Comparison of ENCODE assay signal across 13 mouse cellular contexts in genomic region chr2:120348120-120348519, GRCm38 (mm10). TPM values are rescaled to one million over a fixed set of nuclear protein-coding genes. Genes with fewer than 3 reads are reported as not detected.
DNase-seq lines count a peak whose midpoint lies in the region; ATAC-seq and TF ChIP-seq lines count a peak whose summit lies in the region.
"Had no signal": no experiment of that assay in that cellular context is flagged by ENCODE, and none has a peak within 500 bp of the region (broad histone marks: within the 10 kb centered on the region; RNA-seq: fewer than 3 reads in every experiment).

No protein-coding gene starts in this region.

- H3K27ac ChIP-seq in macrophage: peak overlapping the region; percentile 89
- no peak overlapping the region for H3K27ac ChIP-seq in midbrain, embryonic 10.5 days (replicated peaks)
- H3K27ac ChIP-seq in stomach, postnatal 0 days (replicated peaks): no peak overlapping the region
- H3K27ac ChIP-seq: embryonic facial prominence, embryonic 13.5 days; lung, embryonic 15.5 days had no signal

- no peak for TF ChIP-seq EP300 in stomach, postnatal 0 days (optimal IDR thresholded peaks at IDR 0.05)

- no peaks in the 10 kb centered on the region for H3K27me3 ChIP-seq in midbrain, embryonic 10.5 days (ENCODE audit: low read depth, poor library complexity, severe bottlenecking)
- no peaks in the 10 kb centered on the region for H3K27me3 ChIP-seq in stomach, postnatal 0 days (ENCODE audit: control insufficient read depth, insufficient read depth, low read length)
- H3K27me3 ChIP-seq: embryonic facial prominence, embryonic 13.5 days; lung, embryonic 15.5 days had no signal

- no peak for ATAC-seq in stomach, postnatal 0 days (ENCODE audit: low FRiP score, low TSS enrichment)

- H3K9ac ChIP-seq in stomach, postnatal 0 days (ENCODE audit: low read length): no peak overlapping the region
- H3K9ac ChIP-seq: embryonic facial prominence, embryonic 13.5 days; lung, embryonic 15.5 days had no signal

- H3K4me2 ChIP-seq in stomach, postnatal 0 days (replicated peaks; ENCODE audit: low read depth): no peak overlapping the region
- H3K4me2 ChIP-seq: embryonic facial prominence, embryonic 13.5 days; lung, embryonic 15.5 days had no signal

- H3K4me1 ChIP-seq in midbrain, embryonic 10.5 days: peaks cover 16% of the 10 kb centered on the region
- H3K4me1 ChIP-seq in stomach, postnatal 0 days (replicated peaks; ENCODE audit: control insufficient read depth, insufficient read depth): 0 out of 2 replicates have a peak, but pooled peaks cover 3% of the 10 kb centered on the region

- WGBS in macrophage (ENCODE audit: missing documents): 5% methylated on average over 9 of the region's 9 CpGs
- 84% methylated on average over 9 of the region's 9 CpGs for WGBS in midbrain, embryonic 10.5 days
- 81% methylated on average over 9 of the region's 9 CpGs for WGBS in stomach, postnatal 0 days

- no peak for TF ChIP-seq CTCF in stomach, postnatal 0 days (IDR thresholded peaks at IDR 0.05; ENCODE audit: low read depth)

- H3K4me3 ChIP-seq in macrophage (ENCODE audit: inconsistent target): no peak overlapping the region
- H3K4me3 ChIP-seq in midbrain, embryonic 10.5 days: no peak overlapping the region
- H3K4me3 ChIP-seq in stomach, postnatal 0 days (ENCODE audit: low read depth, low read length): no peak overlapping the region
- H3K4me3 ChIP-seq: embryonic facial prominence, embryonic 13.5 days; lung, embryonic 15.5 days had no signal

- no peaks in the 10 kb centered on the region for H3K9me3 ChIP-seq in midbrain, embryonic 10.5 days (replicated peaks)
- no peaks in the 10 kb centered on the region for H3K9me3 ChIP-seq in stomach, postnatal 0 days (ENCODE audit: control insufficient read depth, low read length)
- H3K9me3 ChIP-seq: embryonic facial prominence, embryonic 13.5 days; lung, embryonic 15.5 days had no signal

- peak; percentile 35 for DNase-seq in adrenal gland, postnatal 14 days
- no peak for DNase-seq in adrenal gland, adult 18-20 months (ENCODE audit: low spot score in 2 of 2)
- peak; percentile 19 for DNase-seq in T-cell, adult 2 months (ENCODE audit: low spot score)
- peak; percentile 42 for DNase-seq in kidney, adult 9 months
- DNase-seq in midbrain, embryonic 10.5 days (ENCODE audit: low spot score): no peak
- DNase-seq in stomach, postnatal 0 days (ENCODE audit: low spot score): no peak
- DNase-seq in ovary, adult 18-20 months (ENCODE audit: low spot score): no peak
- DNase-seq: gastrocnemius, postnatal 25 days had no signal

- H3K79me2 ChIP-seq in macrophage (ENCODE audit: inconsistent target): peaks cover 89% of the 10 kb centered on the region

- peaks cover 42% of the 10 kb centered on the region for H3K36me3 ChIP-seq in macrophage (ENCODE audit: inconsistent target)
- H3K36me3 ChIP-seq in midbrain, embryonic 10.5 days: peaks cover 61% of the 10 kb centered on the region
- H3K36me3 ChIP-seq in stomach, postnatal 0 days (ENCODE audit: control insufficient read depth, insufficient read depth, low read length): peaks cover 11% of the 10 kb centered on the region

RNA-seq across cellular contexts. Expression of gene Vps39, which starts 4.8 kb away (rescaled TPM):
- total RNA-seq in adrenal gland, postnatal 14 days (2021): 34.1 and 44.3 TPM in 2 replicates
- 10 to 100 TPM; 42.9 to 56.6 TPM for total RNA-seq in adrenal gland, adult 18-20 months (2021)
- total RNA-seq in macrophage (2018; cell fraction: chromatin; rRNA removed): 100 to 1,000 TPM in 14 of 26 experiments, 10 to 100 TPM in 12; 41.0 to 272 (median 112) TPM
- 10 to 100 TPM; 32.6 to 69.0 (median 46.5) TPM for total RNA-seq in macrophage (2018; cell fraction: cytosol; rRNA removed)
- 100 to 1,000 TPM in 8 of 26 experiments, 10 to 100 TPM in 18; 39.4 to 168 (median 80.4) TPM for total RNA-seq in macrophage (2018; cell fraction: nucleus; rRNA removed)
- polyA plus RNA-seq in macrophage (2018): 36.5 to 75.0 TPM (median 54.4 TPM) in 3 replicates
- 24.9 and 33.1 TPM in 2 replicates for polyA plus RNA-seq in midbrain, embryonic 10.5 days (2016; fragmentation: Nextera tagmentation; extraction: Ambion mirVana)
- 8.4 and 9.2 TPM in 2 replicates for polyA plus RNA-seq in stomach, postnatal 0 days (2015; fragmentation: Nextera tagmentation; extraction: Ambion mirVana)

RNA-seq across cellular contexts. Expression of gene Pla2g4f, which starts 34.2 kb away (rescaled TPM):
- 0.23 TPM in 1 of 2 replicates, not detected in the other for total RNA-seq in adrenal gland, postnatal 14 days (2021)
- not detected for total RNA-seq in adrenal gland, adult 18-20 months (2021)
- total RNA-seq in macrophage (2018; cell fraction: chromatin; rRNA removed): under 1 TPM in 6 of 26 experiments, not detected in 20; 0.21 to 0.37 (median 0.29) TPM
- under 1 TPM in 6 of 26 experiments, not detected in 20; 0.04 to 0.10 (median 0.07) TPM for total RNA-seq in macrophage (2018; cell fraction: cytosol; rRNA removed)
- total RNA-seq in macrophage (2018; cell fraction: nucleus; rRNA removed): under 1 TPM in 18 of 26 experiments, not detected in 8; 0.17 to 0.75 (median 0.37) TPM
- not detected in 3 replicates for polyA plus RNA-seq in macrophage (2018)
- not detected in 2 replicates for polyA plus RNA-seq in midbrain, embryonic 10.5 days (2016; fragmentation: Nextera tagmentation; extraction: Ambion mirVana)
- polyA plus RNA-seq in stomach, postnatal 0 days (2015; fragmentation: Nextera tagmentation; extraction: Ambion mirVana): 21.9 and 22.7 TPM in 2 replicates
- total RNA-seq: gastrocnemius, postnatal 25 days; layer of hippocampus, postnatal 25 days had no signal
- polyA plus RNA-seq: C2C12 had no signal

RNA-seq across cellular contexts. Expression of gene Ganc, which starts 55.6 kb away (rescaled TPM):
- 33.5 and 40.0 TPM in 2 replicates for total RNA-seq in adrenal gland, postnatal 14 days (2021)
- 10 to 100 TPM; 42.6 to 44.0 TPM for total RNA-seq in adrenal gland, adult 18-20 months (2021)
- total RNA-seq in macrophage (2018; cell fraction: chromatin; rRNA removed): 10 to 100 TPM; 12.9 to 77.0 (median 35.4) TPM
- total RNA-seq in macrophage (2018; cell fraction: cytosol; rRNA removed): 10 to 100 TPM in 18 of 26 experiments, 1 to 10 TPM in 8; 8.0 to 17.2 (median 11.2) TPM
- 10 to 100 TPM in 25 of 26 experiments, 1 to 10 TPM in 1; 8.4 to 50.7 (median 21.3) TPM for total RNA-seq in macrophage (2018; cell fraction: nucleus; rRNA removed)
- polyA plus RNA-seq in macrophage (2018): 6.3 to 14.6 TPM (median 9.9 TPM) in 3 replicates
- polyA plus RNA-seq in midbrain, embryonic 10.5 days (2016; fragmentation: Nextera tagmentation; extraction: Ambion mirVana): 7.1 and 8.7 TPM in 2 replicates
- 6.8 and 7.8 TPM in 2 replicates for polyA plus RNA-seq in stomach, postnatal 0 days (2015; fragmentation: Nextera tagmentation; extraction: Ambion mirVana)

RNA-seq across cellular contexts. Expression of gene Tmem87a, which starts 55.8 kb away (rescaled TPM):
- 36.2 and 38.3 TPM in 2 replicates for total RNA-seq in adrenal gland, postnatal 14 days (2021)
- 10 to 100 TPM; 37.9 to 49.9 TPM for total RNA-seq in adrenal gland, adult 18-20 months (2021)
- total RNA-seq in macrophage (2018; cell fraction: chromatin; rRNA removed): 100 to 1,000 TPM in 10 of 26 experiments, 10 to 100 TPM in 16; 40.4 to 140 (median 93.1) TPM
- 10 to 100 TPM; 31.3 to 64.5 (median 40.6) TPM for total RNA-seq in macrophage (2018; cell fraction: cytosol; rRNA removed)
- 100 to 1,000 TPM in 6 of 26 experiments, 10 to 100 TPM in 20; 56.0 to 154 (median 85.4) TPM for total RNA-seq in macrophage (2018; cell fraction: nucleus; rRNA removed)
- 38.8 to 52.5 TPM (median 44.9 TPM) in 3 replicates for polyA plus RNA-seq in macrophage (2018)
- polyA plus RNA-seq in midbrain, embryonic 10.5 days (2016; fragmentation: Nextera tagmentation; extraction: Ambion mirVana): 5.6 and 6.1 TPM in 2 replicates
- 13.3 and 16.4 TPM in 2 replicates for polyA plus RNA-seq in stomach, postnatal 0 days (2015; fragmentation: Nextera tagmentation; extraction: Ambion mirVana)

RNA-seq across cellular contexts. Expression of gene Pla2g4d, which starts 59.1 kb away (rescaled TPM):
- total RNA-seq in adrenal gland, postnatal 14 days (2021): not detected in 2 replicates
- under 1 TPM in 1 of 2 experiments, not detected in 1; 0.20 TPM for total RNA-seq in adrenal gland, adult 18-20 months (2021)
- not detected for total RNA-seq in macrophage (2018; cell fraction: chromatin; rRNA removed)
- not detected for total RNA-seq in macrophage (2018; cell fraction: cytosol; rRNA removed)
- not detected for total RNA-seq in macrophage (2018; cell fraction: nucleus; rRNA removed)
- polyA plus RNA-seq in macrophage (2018): not detected in 3 replicates
- polyA plus RNA-seq in midbrain, embryonic 10.5 days (2016; fragmentation: Nextera tagmentation; extraction: Ambion mirVana): 0.02 TPM in 1 of 2 replicates, not detected in the other
- polyA plus RNA-seq in stomach, postnatal 0 days (2015; fragmentation: Nextera tagmentation; extraction: Ambion mirVana): 9.8 and 10.6 TPM in 2 replicates
- total RNA-seq: gastrocnemius, postnatal 25 days; layer of hippocampus, postnatal 25 days had no signal
- polyA plus RNA-seq: C2C12; embryonic facial prominence, embryonic 13.5 days; lung, embryonic 15.5 days had no signal

Comparison
In these comparisons a context has a peak if more than half of its experiments do, and no peak if none do; other contexts are left out.
1. DNase-seq: peak in adrenal gland, postnatal 14 days (single experiment), T-cell, adult 2 months (single experiment) and kidney, adult 9 months (single experiment); none in adrenal gland, adult 18-20 months (0 of 2), midbrain, embryonic 10.5 days (single experiment), stomach, postnatal 0 days (single experiment) and ovary, adult 18-20 months (single experiment).
2. RNA of gene Pla2g4f, which starts 34.2 kb away (polyA plus RNA-seq): 21.9 to 22.7 TPM in stomach, postnatal 0 days; not detected in macrophage and not detected in midbrain, embryonic 10.5 days; every median in the first group is over 10 times any median in the second.